Mouse (Mus musculus) embryonic fibroblast, embryonic 13.5 days (primary cell): ENCODE measurements at regions not wholly inside any gene's neighbourhood (a gene's known extent, or its start where the extent isn't known, plus 50 kb on each side); places are given as distances from the start of the nearest gene placed in this dataset.

ENCODE experiments used
- H3K27ac ChIP-seq: 2 replicates; pipeline ENCODE4 v1.5.1; 2012; ENCODE audit warnings: low read length, control low read depth, inconsistent platforms; ENCODE audit not compliant: insufficient read depth
- H3K4me1 ChIP-seq: 2 replicates; pipeline ENCODE4 v1.6.1; 2011; ENCODE audit warnings: low read length; ENCODE audit not compliant: control insufficient read depth, insufficient read depth
- H3K4me3 ChIP-seq: 2 replicates; pipeline ENCODE4 v1.5.1; 2011; ENCODE audit warnings: mild to moderate bottlenecking, control low read depth, low read length; ENCODE audit not compliant: insufficient read depth
- CTCF ChIP-seq: IDR thresholded peaks from 2 replicates; pipeline ENCODE4 v1.5.1; 2011; ENCODE audit warnings: mild to moderate bottlenecking, control low read depth, low read length, moderate library complexity, borderline replicate concordance; ENCODE audit not compliant: insufficient read depth
- POLR2A ChIP-seq: IDR thresholded peaks from 2 replicates; pipeline ENCODE4 v1.6.1; 2011; ENCODE audit warnings: low read depth, mild to moderate bottlenecking, control low read depth, low read length, moderate library complexity

DNA sequence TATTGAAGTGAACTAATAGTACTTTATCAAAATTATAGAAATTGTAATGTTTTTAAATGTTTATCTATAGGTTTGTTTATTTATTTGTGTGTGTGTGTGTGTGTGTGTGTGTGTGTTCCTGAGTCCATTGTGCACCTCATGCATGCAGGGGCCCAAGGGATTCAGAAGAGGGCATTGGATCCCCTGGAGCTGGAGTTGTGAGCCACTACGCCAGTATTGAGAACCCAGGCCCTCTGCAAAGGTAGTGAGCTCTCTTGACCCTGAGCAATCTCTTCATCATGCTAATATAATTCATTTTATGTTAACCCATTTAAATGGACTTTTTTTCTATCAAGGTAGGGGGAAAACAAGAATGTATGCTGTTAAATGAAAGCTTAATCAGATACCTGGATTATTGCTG, 151.5 kb upstream of the Tbx18 start:
- Histone ChIP-seq H3K27ac (no peak overlapping the region), H3K4me3 (no peak overlapping the region), H3K4me1 (no peaks in the 10 kb centered on the region; the same call in 1 of the 2 replicates)
- TF ChIP-seq CTCF: no peak
- TF ChIP-seq POLR2A: no peak

GRCm38 (mm10) chr9:87883069-87883468, 152.0 kb upstream of the Tbx18 start:
- Histone ChIP-seq H3K4me1 (no peaks in the 10 kb centered on the region; the same call in 1 of the 2 replicates), H3K4me3 (no peak overlapping the region), H3K27ac (no peak overlapping the region)
- TF ChIP-seq CTCF (no peak), POLR2A (no peak)

DNA sequence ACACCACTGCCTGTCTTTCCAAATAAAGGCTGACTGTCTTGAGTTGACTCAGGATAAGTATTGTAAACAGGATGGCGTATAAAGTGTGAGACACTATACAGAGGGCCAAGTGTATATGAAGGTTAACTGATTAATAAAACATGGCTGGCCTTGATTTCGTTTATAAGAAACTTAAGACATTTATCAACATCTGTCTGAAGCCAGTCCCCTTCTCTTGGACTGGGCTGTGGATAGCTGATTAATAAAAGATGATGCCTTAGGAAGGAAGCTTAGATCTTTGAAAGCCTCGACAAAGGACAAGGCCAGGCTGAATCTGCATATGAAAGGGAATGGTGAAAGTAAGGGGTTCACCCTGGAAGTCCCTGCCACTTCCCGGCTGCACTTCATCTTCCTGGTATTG, 163.0 kb upstream of the Tbx18 start:
- Histone ChIP-seq H3K27ac (no peak overlapping the region), H3K4me1 (no peaks in the 10 kb centered on the region), H3K4me3 (no peak overlapping the region)
- TF ChIP-seq POLR2A: no peak
- TF ChIP-seq CTCF: no peak

- Histone ChIP-seq H3K27ac (no peak overlapping the region), H3K4me3 (no peak overlapping the region), H3K4me1 (no peaks in the 10 kb centered on the region)
- no peak for TF ChIP-seq CTCF
- TF ChIP-seq POLR2A: no peak
Measured at GRCm38 (mm10) chr9:87894596-87894995, 163.5 kb upstream of the Tbx18 start.

DNA sequence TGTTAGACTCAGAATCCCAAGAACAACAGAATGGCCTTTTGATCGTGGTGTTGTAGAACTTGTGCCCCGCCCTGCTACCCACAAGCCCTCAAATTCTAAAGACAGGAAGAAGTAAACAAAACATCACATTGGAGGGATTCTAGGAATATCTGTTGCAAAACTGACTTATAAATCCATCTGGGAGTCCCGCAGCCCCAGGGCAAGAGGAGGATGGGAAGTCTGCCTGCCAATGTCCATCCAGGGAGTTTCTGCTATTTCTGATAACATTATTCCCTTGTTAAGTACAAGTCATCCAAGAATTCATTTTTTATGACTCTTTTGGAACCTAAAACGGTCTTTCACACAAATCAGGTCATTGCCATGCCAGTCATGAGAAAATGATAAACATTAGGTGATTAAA, 164.5 kb upstream of the Tbx18 start:
- Histone ChIP-seq H3K4me3 (no peak overlapping the region), H3K4me1 (no peaks in the 10 kb centered on the region), H3K27ac (no peak overlapping the region)
- TF ChIP-seq CTCF: no peak
- no peak for TF ChIP-seq POLR2A

GRCm38 (mm10) chr9:87897336-87897735, 166.3 kb upstream of the Tbx18 start:
- H3K4me1 ChIP-seq: no peaks in the 10 kb centered on the region
- no peak for TF ChIP-seq CTCF
- TF ChIP-seq POLR2A: no peak
- H3K4me3 ChIP-seq: no peak overlapping the region
- no peak overlapping the region for H3K27ac ChIP-seq

DNA sequence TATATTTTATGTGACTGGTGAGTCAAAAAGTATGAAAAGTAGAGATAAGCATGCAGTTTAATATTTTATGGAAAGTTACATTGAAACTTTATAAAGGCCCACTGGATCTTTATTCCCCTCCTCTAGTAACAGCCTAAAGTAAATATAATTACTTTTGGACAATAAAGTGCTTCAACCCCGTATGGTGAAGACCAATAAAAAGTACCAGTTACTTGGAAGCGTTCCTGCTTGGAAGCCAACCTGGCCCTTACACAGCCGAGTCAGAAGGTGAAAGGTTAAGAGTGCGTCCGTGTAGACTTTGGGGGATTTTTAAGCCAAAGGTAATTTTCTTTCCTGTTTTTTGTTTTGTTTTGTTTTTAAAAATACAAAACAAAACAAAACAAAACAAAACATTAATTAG, 168.3 kb upstream of the Tbx18 start:
- Histone ChIP-seq H3K4me3 (no peak overlapping the region), H3K27ac (no peak overlapping the region), H3K4me1 (no peaks in the 10 kb centered on the region)
- no peak for TF ChIP-seq CTCF
- TF ChIP-seq POLR2A: no peak

DNA sequence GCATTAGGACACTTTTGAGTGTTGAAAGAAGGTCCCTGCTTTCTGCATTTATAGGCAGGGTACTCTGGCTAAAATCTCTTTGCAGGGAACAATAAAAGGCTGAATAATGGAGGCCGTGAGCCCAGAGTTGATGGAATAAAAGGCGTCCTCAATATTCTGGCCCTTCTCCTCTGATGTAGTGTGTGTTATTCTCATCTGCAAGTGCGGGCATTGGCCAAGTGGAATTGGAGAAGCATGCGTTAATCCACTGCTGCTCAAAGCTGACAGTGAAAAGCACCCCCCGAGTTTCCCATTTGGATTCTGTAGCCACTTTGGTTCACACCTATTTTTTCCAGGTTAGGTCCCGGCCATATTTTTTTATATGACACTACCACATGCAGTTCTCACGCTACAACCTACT, 168.7 kb upstream of the Tbx18 start:
- Histone ChIP-seq H3K4me3 (no peak overlapping the region), H3K4me1 (no peaks in the 10 kb centered on the region), H3K27ac (no peak overlapping the region)
- TF ChIP-seq CTCF (no peak), POLR2A (no peak)

DNA sequence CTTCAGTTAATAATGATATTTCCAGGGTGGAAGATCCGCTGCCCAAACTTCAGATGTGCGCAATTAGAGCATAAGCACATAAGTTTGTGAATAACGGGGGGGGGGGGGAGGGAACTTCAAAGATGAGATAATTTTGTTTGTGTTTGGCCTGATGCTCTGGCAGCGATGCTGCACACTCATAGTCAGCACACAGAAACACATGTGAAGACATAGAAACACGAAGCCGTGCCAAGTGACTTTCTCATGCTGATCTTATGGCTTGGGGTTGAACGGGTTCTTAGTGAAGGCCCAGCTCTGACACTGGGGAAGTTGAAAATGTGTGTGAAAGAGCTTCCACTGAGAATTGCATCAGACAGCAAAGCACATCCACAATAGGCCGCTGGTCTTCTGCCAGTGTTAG, 190.2 kb upstream of the Tbx18 start:
- no peaks in the 10 kb centered on the region for H3K4me1 ChIP-seq
- H3K4me3 ChIP-seq: no peak overlapping the region
- no peak overlapping the region for H3K27ac ChIP-seq
- no peak for TF ChIP-seq CTCF
- no peak for TF ChIP-seq POLR2A

DNA sequence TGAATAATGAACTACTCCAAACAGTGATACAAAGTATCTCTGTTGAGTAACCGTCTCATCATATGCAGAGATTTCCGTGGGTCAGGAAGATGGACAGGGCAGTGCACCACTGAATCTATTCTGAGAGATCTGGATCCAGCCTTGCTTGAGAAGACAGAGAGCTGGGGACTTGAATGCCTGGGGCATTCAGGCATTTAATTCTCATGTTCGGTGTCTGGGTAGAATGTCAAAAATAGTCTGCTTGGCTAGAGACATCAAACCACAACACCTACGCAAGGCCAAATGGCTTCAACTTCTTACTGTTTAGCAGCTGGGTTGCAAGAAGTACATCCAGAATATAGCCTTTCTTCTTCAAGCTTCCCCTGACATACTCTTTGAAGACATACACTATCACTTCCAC, 194.1 kb upstream of the Tbx18 start:
- no peak overlapping the region for H3K4me3 ChIP-seq
- no peak overlapping the region for H3K27ac ChIP-seq
- TF ChIP-seq CTCF: no peak
- no peak for TF ChIP-seq POLR2A
- H3K4me1 ChIP-seq: no peaks in the 10 kb centered on the region

DNA sequence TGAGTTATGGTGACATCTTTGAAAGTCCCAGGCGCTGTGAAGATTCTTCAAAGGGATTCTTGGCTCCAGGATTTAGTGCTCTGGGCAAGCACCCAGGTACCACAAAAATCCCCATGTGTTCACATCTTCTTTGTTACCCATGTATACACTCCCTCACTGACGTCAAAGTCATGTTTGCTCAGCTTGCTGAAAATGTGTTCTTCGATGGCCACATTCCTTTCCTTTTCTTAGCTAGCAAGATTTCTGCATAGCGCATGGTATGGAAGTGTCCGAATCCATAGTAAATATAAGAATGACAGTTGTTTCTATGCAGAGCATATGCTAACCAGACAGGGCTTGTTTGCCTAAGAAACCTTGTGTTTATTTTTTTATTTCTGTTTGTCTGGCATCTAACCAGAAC, 202.2 kb upstream of the Tbx18 start:
- TF ChIP-seq CTCF: no peak
- no peak overlapping the region for H3K4me3 ChIP-seq
- H3K27ac ChIP-seq: no peak overlapping the region

More for the DNA sequence above, 202.2 kb upstream of the Tbx18 start:
- no peaks in the 10 kb centered on the region for H3K4me1 ChIP-seq
